In genomic region chr15:85330024-85330423, GRCm38 (mm10) we compare ENCODE assay signal across 21 mouse cellular contexts.
"Had no signal": no experiment of that assay in that cellular context is flagged by ENCODE, and none has a peak within 500 bp of the region (broad histone marks: within the 10 kb centered on the region; RNA-seq: fewer than 3 reads in every experiment).

No protein-coding gene starts in this region.

- H3K9me3 ChIP-seq: kidney, embryonic 15.5 days; limb, embryonic 12.5 days; limb, embryonic 15.5 days; midbrain, embryonic 12.5 days; midbrain, embryonic 15.5 days; neural tube, embryonic 12.5 days; neural tube, embryonic 15.5 days had no signal

- H3K4me3 ChIP-seq: kidney, embryonic 15.5 days; limb, embryonic 12.5 days; limb, embryonic 15.5 days; midbrain, embryonic 12.5 days; midbrain, embryonic 15.5 days; neural tube, embryonic 12.5 days; neural tube, embryonic 15.5 days had no signal

- H3K9ac ChIP-seq: kidney, embryonic 15.5 days; limb, embryonic 12.5 days; limb, embryonic 15.5 days; lung, embryonic 14.5 days; midbrain, embryonic 12.5 days; midbrain, embryonic 15.5 days; neural tube, embryonic 12.5 days; neural tube, embryonic 15.5 days had no signal

- H3K36me3 ChIP-seq: kidney, embryonic 15.5 days; limb, embryonic 12.5 days; limb, embryonic 15.5 days; midbrain, embryonic 12.5 days; midbrain, embryonic 15.5 days; neural tube, embryonic 12.5 days; neural tube, embryonic 15.5 days had no signal

- H3K4me2 ChIP-seq: kidney, embryonic 15.5 days; limb, embryonic 12.5 days; limb, embryonic 15.5 days; lung, embryonic 14.5 days; midbrain, embryonic 12.5 days; midbrain, embryonic 15.5 days; neural tube, embryonic 12.5 days; neural tube, embryonic 15.5 days had no signal

- ATAC-seq: lung, postnatal 0 days; midbrain, embryonic 15.5 days had no signal

- DNase-seq: kidney, adult 8-10 months; kidney, postnatal 10 days; kidney, postnatal 4 days; left cerebral cortex, postnatal 4 days; lung, embryonic 14.5 days; right cerebral cortex, adult 18-20 months; right cerebral cortex, postnatal 14 days; right cerebral cortex, postnatal 4 days; thymus, adult 2 months; thymus, postnatal 14 days; thymus, postnatal 4 days had no signal

- H3K4me1 ChIP-seq: limb, embryonic 15.5 days; midbrain, embryonic 12.5 days; midbrain, embryonic 15.5 days had no signal

- H3K27ac ChIP-seq: kidney, embryonic 15.5 days; limb, embryonic 12.5 days; limb, embryonic 15.5 days; macrophage; midbrain, embryonic 12.5 days; midbrain, embryonic 15.5 days; neural tube, embryonic 12.5 days; neural tube, embryonic 15.5 days; stomach, postnatal 0 days had no signal

- H3K27me3 ChIP-seq: kidney, embryonic 15.5 days; limb, embryonic 12.5 days; limb, embryonic 15.5 days; midbrain, embryonic 15.5 days; neural tube, embryonic 12.5 days; neural tube, embryonic 15.5 days had no signal
